Mouse (Mus musculus) thymus, adult 2 months (tissue): ENCODE measurements around the gene Rhov. TPM values are rescaled to one million over a fixed set of nuclear protein-coding genes. Genes with fewer than 3 reads are reported as not detected.

Experiments used
- DNase-seq: peaks from one replicate; pipeline ENCODE4 v3.0.0; 2021
- H3K27ac ChIP-seq: fragments of 200-500 bp; 2 replicates; pipeline ENCODE4 v1.5.1; 2012; ENCODE audit warnings: low read length, control low read depth; ENCODE audit not compliant: control insufficient read depth, insufficient read depth
- H3K27me3 ChIP-seq: fragments of 200-500 bp; 2 replicates; pipeline ENCODE4 v1.6.1; 2012; ENCODE audit warnings: mild to moderate bottlenecking, low read length, moderate library complexity, mixed read lengths; ENCODE audit not compliant: control insufficient read depth, insufficient read depth
- H3K36me3 ChIP-seq: fragments of 200-500 bp; 2 replicates; pipeline ENCODE4 v1.6.1; 2012; ENCODE audit warnings: mild to moderate bottlenecking, low read length, moderate library complexity; ENCODE audit not compliant: control insufficient read depth, insufficient read depth
- H3K4me1 ChIP-seq: fragments of 200-500 bp; replicated peaks from 2 replicates; pipeline ENCODE4 v1.6.1; 2012; ENCODE audit warnings: low read length; ENCODE audit not compliant: control insufficient read depth, insufficient read depth
- H3K4me3 ChIP-seq: fragments of 200-500 bp; 2 replicates; pipeline ENCODE4 v1.5.1; 2012; ENCODE audit warnings: mild to moderate bottlenecking, low read length, control low read depth, moderate library complexity; ENCODE audit not compliant: control insufficient read depth, insufficient read depth
- CTCF ChIP-seq: fragments of 200-500 bp; IDR thresholded peaks from 2 replicates; pipeline ENCODE4 v1.5.1; 2012; ENCODE audit warnings: mild to moderate bottlenecking, control low read depth, low read length, moderate library complexity, borderline replicate concordance; ENCODE audit not compliant: control insufficient read depth, poor library complexity, insufficient read depth; ENCODE audit errors: extremely low read depth
- POLR2A ChIP-seq: fragments of 200-500 bp; IDR thresholded peaks from 2 replicates; pipeline ENCODE4 v1.6.1; 2012; ENCODE audit warnings: mild to moderate bottlenecking, low read length, control low read depth, moderate library complexity; ENCODE audit not compliant: control insufficient read depth, poor library complexity, insufficient read depth; ENCODE audit errors: extremely low read depth
- WGBS: fragments of 180-500 bp; shearing (Covaris S2); methylation state at CpG from one replicate; pipeline ENCODE4 v1.1.7; 2018; 5-methylcytosine and 5-hydroxymethylcytosine counted together
- polyA plus RNA-seq: library from polyadenylated mRNA; depleted of rRNA; stranded (reverse); fragments of >200 nt; gene quantifications from 2 replicates; pipeline ENCODE4 v1.2.3, GENCODE M21; 2012

The Rhov gene
- polyA plus RNA-seq, 1 experiment, result 2.6 TPM

DNA sequence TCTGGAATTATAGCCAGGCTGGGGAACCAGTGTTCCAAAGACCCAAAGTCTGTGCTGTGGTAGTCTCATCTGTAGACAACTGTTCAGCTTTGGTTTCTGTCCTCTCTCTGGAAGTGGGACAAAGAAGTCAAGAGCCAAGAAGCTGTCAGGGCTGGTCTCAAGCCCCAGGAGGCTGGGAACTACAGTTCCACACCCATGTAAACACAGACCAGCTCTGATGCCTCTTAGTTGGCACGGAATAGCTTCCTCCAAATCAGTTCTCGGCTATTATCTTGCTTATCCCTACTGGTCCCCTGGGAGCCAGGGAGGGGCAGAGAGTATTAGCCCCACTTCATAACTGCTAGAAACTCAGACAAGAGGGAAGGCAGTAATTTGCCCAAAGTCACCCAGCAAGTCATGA is 9.7 kb downstream of the Rhov start:
- Histone ChIP-seq H3K27me3 (no peaks in the 10 kb centered on the region), H3K4me3 (no peak overlapping the region), H3K27ac (no peak overlapping the region), H3K4me1 (peaks cover 5% of the 10 kb centered on the region; the same call in 1 of the 2 replicates), H3K36me3 (no peaks in the 10 kb centered on the region)
- 87% methylated on average over 2 of the region's 2 CpGs for WGBS
- no peak for TF ChIP-seq POLR2A
- no peak for DNase-seq

DNA sequence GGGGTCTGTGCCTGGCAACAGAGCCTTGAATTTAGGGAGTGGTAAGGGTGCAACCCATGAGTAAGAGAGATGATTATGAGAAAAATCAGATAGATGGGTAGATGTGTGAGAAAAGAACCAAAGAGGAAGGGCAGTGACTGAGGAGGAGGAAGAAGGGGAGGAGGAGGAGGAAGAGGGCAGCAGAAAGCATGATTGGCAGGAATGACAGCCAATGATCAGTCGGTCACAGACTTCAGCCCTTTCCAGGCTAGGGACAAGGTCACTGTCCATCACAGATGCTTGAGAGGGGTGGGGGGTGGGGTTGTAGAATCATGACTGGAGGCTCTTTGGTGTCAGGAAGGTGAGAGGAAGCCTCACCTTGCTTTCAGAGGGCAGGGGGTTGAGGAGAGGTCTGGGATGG is 10.6 kb downstream of the Rhov start:
- WGBS, result 95% methylated on average over 1 of the region's 1 CpGs
- H3K36me3 ChIP-seq, result no peaks in the 10 kb centered on the region
- no peak for DNase-seq
- no peak overlapping the region for H3K4me3 ChIP-seq
- H3K27me3 ChIP-seq, result no peaks in the 10 kb centered on the region
- peaks cover 5% of the 10 kb centered on the region; the same call in 1 of the 2 replicates for H3K4me1 ChIP-seq
- H3K27ac ChIP-seq, result no peak overlapping the region
- TF ChIP-seq CTCF, result no peak
- TF ChIP-seq POLR2A, result no peak

DNA sequence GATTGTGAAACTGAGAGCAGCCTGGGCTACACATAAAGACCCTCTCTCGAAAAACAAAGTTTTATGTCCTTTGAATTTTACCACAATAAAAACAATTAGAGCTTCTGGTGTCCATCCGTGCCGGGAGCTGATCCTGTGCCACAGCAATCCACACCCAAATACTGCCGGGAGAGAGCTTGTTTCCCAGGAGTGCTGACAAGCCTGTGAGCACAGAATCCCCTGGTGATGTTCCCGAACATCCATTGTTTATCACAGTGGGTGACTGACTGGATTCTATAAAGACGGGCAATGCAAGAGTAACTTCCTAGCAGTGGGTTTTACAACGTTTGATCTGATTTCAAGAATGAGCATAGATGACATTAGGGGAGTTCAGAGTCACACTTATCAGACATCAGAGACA is 16.1 kb downstream of the Rhov start:
- no peaks in the 10 kb centered on the region for H3K36me3 ChIP-seq
- no peak for TF ChIP-seq CTCF
- no peak for TF ChIP-seq POLR2A
- 63% methylated on average over 7 of the region's 7 CpGs for WGBS
- no peak overlapping the region for H3K4me3 ChIP-seq
- peaks cover 3% of the 10 kb centered on the region; the same call in 1 of the 2 replicates for H3K4me1 ChIP-seq
- H3K27ac ChIP-seq, result no peak overlapping the region
- no peaks in the 10 kb centered on the region for H3K27me3 ChIP-seq
- DNase-seq, result no peak

DNA sequence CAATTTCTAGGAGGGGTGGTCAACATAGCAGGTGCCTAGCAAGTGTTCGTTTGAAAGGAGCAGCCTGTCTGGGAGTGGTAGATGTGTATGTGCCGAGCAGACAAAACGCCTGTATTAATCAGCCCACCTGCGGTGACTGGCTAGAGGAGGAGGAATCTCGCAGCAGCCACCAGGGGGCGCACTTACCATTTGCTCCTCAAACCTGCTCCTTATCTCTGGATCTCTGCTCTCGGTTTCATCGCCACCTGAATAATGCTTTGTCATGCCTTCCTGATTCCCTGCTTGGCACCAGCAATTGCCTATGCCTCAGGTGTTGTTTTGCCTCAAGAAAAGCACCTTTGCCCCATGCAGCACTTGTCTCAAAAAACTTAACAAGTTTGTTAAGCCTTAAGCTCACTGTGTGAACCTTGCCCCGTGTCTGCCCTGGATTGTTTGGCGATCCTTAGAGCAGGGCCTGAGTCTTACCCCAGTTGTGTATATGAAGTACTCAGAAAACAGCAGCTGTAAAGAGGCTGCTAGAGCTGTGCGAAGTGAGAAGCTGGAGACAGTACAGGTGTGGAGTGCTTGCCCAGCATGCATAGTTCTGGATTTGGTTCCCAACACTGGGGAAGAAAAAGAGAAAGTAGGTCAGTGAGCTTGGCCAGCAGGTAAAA is 20.1 kb downstream of the Rhov start:
- Histone ChIP-seq H3K27ac (no peak overlapping the region), H3K4me1 (peaks cover 3% of the 10 kb centered on the region; the same call in 1 of the 2 replicates), H3K27me3 (no peaks in the 10 kb centered on the region), H3K36me3 (no peaks in the 10 kb centered on the region), H3K4me3 (no peak overlapping the region)
- DNase-seq, result peak; percentile 88
- TF ChIP-seq CTCF (peak; percentile 91), POLR2A (no peak)
- 13% methylated on average over 11 of the region's 11 CpGs for WGBS

DNA sequence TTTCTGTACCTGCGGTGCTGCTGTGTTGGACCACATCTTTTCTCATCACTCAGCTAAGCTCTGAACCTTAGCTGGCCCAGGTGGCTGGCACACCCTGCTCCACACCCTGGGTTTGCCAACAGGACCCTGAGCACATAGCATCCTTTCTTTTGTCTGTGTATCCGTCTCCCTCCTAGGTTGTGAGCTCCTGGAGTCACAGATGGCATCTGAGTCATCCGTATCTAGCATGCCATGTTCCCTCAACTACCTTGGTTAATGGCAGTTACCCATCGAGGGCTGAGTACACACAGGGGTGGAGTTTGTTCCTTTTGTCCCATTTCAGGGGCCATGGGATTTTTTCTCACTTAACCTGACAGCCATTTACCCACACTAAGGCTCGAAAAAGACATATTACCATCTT is 20.7 kb downstream of the Rhov start:
- Histone ChIP-seq H3K36me3 (no peaks in the 10 kb centered on the region), H3K27ac (no peak overlapping the region), H3K27me3 (no peaks in the 10 kb centered on the region), H3K4me1 (peaks cover 3% of the 10 kb centered on the region; the same call in 1 of the 2 replicates), H3K4me3 (no peak overlapping the region)
- 71% methylated on average over 5 of the region's 5 CpGs for WGBS
- no peak for DNase-seq
- TF ChIP-seq POLR2A, result no peak
- TF ChIP-seq CTCF, result no peak

DNA sequence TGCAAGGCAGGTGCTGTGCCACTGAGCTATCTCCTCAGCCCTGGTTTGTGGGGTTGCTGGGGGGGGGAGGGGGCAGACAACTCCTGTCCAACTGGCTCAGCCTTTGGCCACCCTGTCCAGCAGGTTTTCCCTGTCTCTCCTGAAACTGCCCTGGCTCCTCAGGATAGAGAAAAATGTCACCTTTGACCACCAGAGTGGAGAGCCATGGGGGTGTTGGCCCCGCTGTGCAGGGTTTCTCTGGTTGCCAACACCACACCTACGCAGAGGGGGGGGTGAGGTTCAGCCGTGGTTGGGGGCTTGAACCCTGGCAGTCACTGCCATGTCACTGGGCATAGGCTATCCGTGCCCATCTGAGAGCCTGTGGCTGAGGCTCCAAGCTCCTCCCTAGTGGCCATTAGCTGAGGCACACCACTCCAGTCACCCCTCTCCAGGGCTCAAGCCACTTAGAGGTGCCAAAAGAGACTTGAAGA is 21.4 kb downstream of the Rhov start:
- no peak for TF ChIP-seq CTCF
- no peak for TF ChIP-seq POLR2A
- no peak overlapping the region for H3K27ac ChIP-seq
- H3K4me3 ChIP-seq, result no peak overlapping the region
- DNase-seq, result no peak
- 81% methylated on average over 4 of the region's 4 CpGs for WGBS
- H3K36me3 ChIP-seq, result no peaks in the 10 kb centered on the region
- peaks cover 3% of the 10 kb centered on the region; the same call in 1 of the 2 replicates for H3K4me1 ChIP-seq
- H3K27me3 ChIP-seq, result no peaks in the 10 kb centered on the region
